Mouse (Mus musculus) small intestine, adult 2 months (tissue): ENCODE results near the gene Rab20. TPM values are rescaled to one million over a fixed set of nuclear protein-coding genes. Genes with fewer than 3 reads are reported as not detected.
"Not testable (repeated sequence)": the region's sequence is repeated elsewhere in the genome, so short reads cannot be mapped to it uniquely, and the experiment has no call there.

Experiments
- H3K27ac ChIP-seq: fragments of 200-500 bp; 2 replicates; pipeline ENCODE4 v1.5.1; 2012; ENCODE audit warnings: low read depth, low read length, control low read depth, inconsistent platforms; ENCODE audit not compliant: insufficient read depth
- H3K27me3 ChIP-seq: fragments of 200-500 bp; 2 replicates; pipeline ENCODE4 v1.6.1; 2012; ENCODE audit warnings: mild to moderate bottlenecking, moderate library complexity, low read length, inconsistent platforms; ENCODE audit not compliant: control insufficient read depth, insufficient read depth
- H3K36me3 ChIP-seq: fragments of 200-500 bp; 2 replicates; pipeline ENCODE4 v1.6.1; 2012; ENCODE audit warnings: mild to moderate bottlenecking, low read length, control low read depth, inconsistent platforms; ENCODE audit not compliant: control insufficient read depth, insufficient read depth
- H3K4me1 ChIP-seq: fragments of 200-500 bp; 2 replicates; pipeline ENCODE4 v1.6.1; 2012; ENCODE audit warnings: low read length, inconsistent platforms, mixed read lengths; ENCODE audit not compliant: control insufficient read depth, insufficient read depth, insufficient read length
- H3K4me3 ChIP-seq: fragments of 200-500 bp; 2 replicates; pipeline ENCODE4 v1.5.1; 2012; ENCODE audit warnings: low read depth, mild to moderate bottlenecking, control low read depth, inconsistent platforms, low read length, moderate library complexity
- CTCF ChIP-seq: fragments of 200-500 bp; IDR thresholded peaks from 2 replicates; pipeline ENCODE4 v1.5.1; 2012; ENCODE audit warnings: low read depth, mild to moderate bottlenecking, control low read depth, inconsistent platforms, low read length, moderate library complexity, mixed read lengths; ENCODE audit not compliant: insufficient replicate concordance, insufficient read length; ENCODE audit errors: extremely low read depth
- POLR2A ChIP-seq: fragments of 200-500 bp; IDR thresholded peaks from 2 replicates; pipeline ENCODE4 v1.6.1; 2012; ENCODE audit warnings: low read depth, mild to moderate bottlenecking, control low read depth, inconsistent platforms, low read length, moderate library complexity
- WGBS: fragments of 180-500 bp; shearing (Covaris S2); methylation state at CpG from one replicate; pipeline ENCODE4 v1.1.7; 2018; 5-methylcytosine and 5-hydroxymethylcytosine counted together
- polyA plus RNA-seq: library from polyadenylated mRNA; depleted of rRNA; stranded (reverse); fragments of >200 nt; gene quantifications from 2 replicates; pipeline ENCODE4 v1.2.3, GENCODE M21; 2012

Rab20 gene
- polyA plus RNA-seq, 1 experiment, result 43.3 TPM

DNA sequence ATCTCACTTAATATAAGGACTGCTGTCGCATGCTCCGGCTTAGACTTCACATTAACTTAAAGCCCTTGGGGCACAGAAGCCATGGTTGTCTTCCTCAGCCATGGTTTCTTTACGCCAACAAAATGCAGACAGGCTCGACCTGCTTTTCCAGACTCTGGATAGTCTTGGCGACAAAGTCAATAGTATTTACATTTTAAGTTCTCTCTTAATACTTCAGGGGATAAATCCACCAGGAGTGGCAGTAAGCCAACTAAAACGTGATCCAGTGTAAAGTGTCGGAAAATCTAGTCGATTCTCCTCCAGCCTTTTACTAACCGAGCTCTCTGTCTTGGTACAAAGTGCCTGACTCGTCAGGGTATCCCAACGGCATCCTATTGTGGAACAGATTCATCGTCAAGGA is 19.8 kb upstream of the Rab20 start:
- peaks cover 8% of the 10 kb centered on the region; the same call in 1 of the 2 replicates for H3K36me3 ChIP-seq
- TF ChIP-seq CTCF (no peak), POLR2A (no peak)
- peak overlapping the region; percentile 87; the same call in 1 of the 2 replicates for H3K4me3 ChIP-seq
- H3K27me3 ChIP-seq, result no peaks in the 10 kb centered on the region
- H3K4me1 ChIP-seq, result peaks cover 15% of the 10 kb centered on the region; the same call in 1 of the 2 replicates
- H3K27ac ChIP-seq, result no peak overlapping the region
- WGBS, result 39% methylated on average over 12 of the region's 12 CpGs

DNA sequence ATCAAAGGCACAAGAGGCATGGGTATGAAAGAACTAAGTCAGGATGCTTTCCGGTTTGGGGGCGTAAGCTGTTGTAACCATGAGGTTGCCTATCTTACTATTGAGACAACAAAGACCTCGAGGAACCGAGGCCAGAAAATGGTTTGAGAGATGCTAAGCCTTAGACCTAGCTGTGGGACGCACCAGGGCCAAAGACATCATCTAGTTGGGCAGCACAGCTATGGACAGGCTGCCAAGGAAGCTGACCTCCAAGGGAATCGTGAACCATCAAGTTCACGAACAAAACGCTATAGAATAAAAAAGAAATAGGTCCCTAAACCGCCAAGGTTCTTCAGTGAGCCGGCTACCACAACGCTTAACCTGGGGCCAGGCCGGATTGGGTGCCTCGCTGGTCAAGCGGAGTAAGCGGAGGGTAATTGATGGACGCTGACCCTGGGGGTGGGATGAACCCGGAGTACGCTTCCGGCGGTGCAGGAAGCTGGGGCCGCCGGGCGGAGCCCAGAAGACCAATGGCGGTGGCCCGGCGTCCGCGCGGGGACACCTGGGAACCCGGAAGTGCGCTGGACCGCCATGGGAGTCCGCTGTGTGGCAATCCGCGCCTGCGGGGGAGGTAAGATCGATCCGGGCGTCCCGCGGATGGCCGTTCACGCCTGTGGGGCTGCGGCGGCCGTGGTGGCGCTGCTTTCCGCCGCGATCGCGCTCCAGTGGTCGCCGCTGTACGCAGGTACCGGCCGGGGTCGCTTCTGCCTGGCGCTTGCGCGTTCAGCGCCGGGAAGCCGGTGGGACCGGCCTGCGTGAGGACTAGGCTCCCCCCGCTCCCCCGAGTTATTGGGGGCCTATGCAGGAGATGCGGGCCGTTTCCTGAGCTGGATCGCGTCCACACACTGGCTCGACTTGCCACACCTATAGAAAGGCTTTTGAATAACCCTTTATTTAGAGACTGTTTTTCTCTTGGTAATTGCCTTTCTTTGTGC is 18.8 kb upstream of the Rab20 start, which contains the start of gene Naxd:
Gene Naxd (plus strand): TSS at position 490 of the 974 bp plus-strand sequence.
- H3K36me3 ChIP-seq, result no peaks in the 10 kb centered on the region
- peak within 1 kb of the TSS; percentile 39 for H3K27ac ChIP-seq
- TF ChIP-seq CTCF, result no peak
- TF ChIP-seq POLR2A, result peak; percentile 54
- 3% methylated on average over 73 of the region's 73 CpGs for WGBS
- peaks cover 15% of the 10 kb centered on the region; the same call in 1 of the 2 replicates for H3K4me1 ChIP-seq
- no peaks in the 10 kb centered on the region for H3K27me3 ChIP-seq
- peak within 1 kb of the TSS; percentile 87 for H3K4me3 ChIP-seq

GRCm38 (mm10) chr8:11492340-11492739 is 13.8 kb upstream of the Rab20 start:
- 80% methylated on average over 2 of the region's 2 CpGs for WGBS
- not testable (repeated sequence) for H3K4me1 ChIP-seq, H3K36me3 ChIP-seq, H3K27me3 ChIP-seq, H3K4me3 ChIP-seq, H3K27ac ChIP-seq

- no peak overlapping the region for H3K4me3 ChIP-seq
- H3K4me1 ChIP-seq, result peaks cover 1% of the 10 kb centered on the region; the same call in 1 of the 2 replicates
- no peaks in the 10 kb centered on the region for H3K36me3 ChIP-seq
- WGBS, result 46% methylated on average over 4 of the region's 4 CpGs
- no peak overlapping the region for H3K27ac ChIP-seq
- no peak for TF ChIP-seq POLR2A
- no peak for TF ChIP-seq CTCF
- no peaks in the 10 kb centered on the region for H3K27me3 ChIP-seq
Measured at GRCm38 (mm10) chr8:11487229-11487628, 8.7 kb upstream of the Rab20 start.

DNA sequence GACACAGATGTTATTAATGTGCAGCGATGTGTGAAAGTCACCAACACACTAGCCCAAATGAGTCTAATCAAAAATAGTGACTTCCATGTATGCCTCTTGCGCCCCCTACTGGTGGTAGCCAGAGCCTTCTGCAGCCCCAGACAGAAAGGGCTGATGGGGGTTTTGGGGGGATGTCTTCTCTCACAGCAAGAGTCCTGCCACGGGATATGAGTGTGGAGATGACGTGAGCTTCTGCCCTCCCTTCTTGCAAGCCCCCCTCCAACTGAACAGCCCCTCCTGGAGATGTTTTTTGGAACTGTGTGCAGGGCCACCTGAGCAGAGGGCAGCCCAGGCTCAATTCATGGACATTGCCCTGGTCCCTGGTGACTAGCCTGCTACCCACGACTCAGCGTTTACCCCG is 7.6 kb upstream of the Rab20 start:
- H3K27me3 ChIP-seq, result no peaks in the 10 kb centered on the region
- no peak overlapping the region for H3K27ac ChIP-seq
- TF ChIP-seq POLR2A, result no peak
- TF ChIP-seq CTCF, result peak; percentile 88; the same call in 1 of the 2 replicates
- no peaks in the 10 kb centered on the region for H3K36me3 ChIP-seq
- WGBS, result 8% methylated on average over 7 of the region's 7 CpGs
- peaks cover 7% of the 10 kb centered on the region; the same call in 1 of the 2 replicates for H3K4me1 ChIP-seq
- H3K4me3 ChIP-seq, result no peak overlapping the region

DNA sequence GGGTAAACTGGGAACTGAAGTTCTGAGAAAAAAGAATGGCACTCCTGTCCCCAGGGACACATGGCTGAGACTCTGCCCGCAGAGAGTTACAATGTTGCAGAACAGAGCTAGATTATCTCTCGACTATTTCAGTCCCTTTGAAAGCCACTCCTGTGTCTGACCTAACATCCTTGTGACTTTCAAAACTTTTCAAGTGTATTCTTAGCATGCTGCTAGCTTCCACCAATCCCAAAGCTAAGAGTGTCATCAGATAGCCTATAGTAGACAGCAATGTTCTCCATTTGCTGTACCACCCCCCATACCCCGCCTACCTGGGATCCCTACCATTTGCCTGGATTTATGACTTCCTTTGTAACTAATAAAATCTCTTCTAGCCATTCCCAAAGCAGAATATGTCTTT is 4.0 kb upstream of the Rab20 start:
- no peaks in the 10 kb centered on the region for H3K27me3 ChIP-seq
- H3K36me3 ChIP-seq, result no peaks in the 10 kb centered on the region
- H3K27ac ChIP-seq, result peak overlapping the region; percentile 68
- WGBS, result 59% methylated on average over 3 of the region's 3 CpGs
- TF ChIP-seq CTCF (no peak), POLR2A (no peak)
- H3K4me1 ChIP-seq, result peaks cover 7% of the 10 kb centered on the region
- H3K4me3 ChIP-seq, result no peak overlapping the region

GRCm38 (mm10) chr8:11481876-11482275 is 3.4 kb upstream of the Rab20 start:
- TF ChIP-seq POLR2A (no peak), CTCF (no peak)
- 26% methylated on average over 3 of the region's 3 CpGs for WGBS
- peaks cover 7% of the 10 kb centered on the region for H3K4me1 ChIP-seq
- no peaks in the 10 kb centered on the region for H3K36me3 ChIP-seq
- peak overlapping the region; percentile 68 for H3K27ac ChIP-seq
- H3K4me3 ChIP-seq, result no peak overlapping the region
- H3K27me3 ChIP-seq, result no peaks in the 10 kb centered on the region
